Mouse (Mus musculus): ENCODE measurements at regions not wholly inside any gene's neighbourhood (a gene's known extent, or its start where the extent isn't known, plus 50 kb on each side); places are given as distances from the start of the nearest gene placed in this dataset.
A peak's percentile ranks its signal among the peaks of the same experiment; 100 is the strongest.

DNA sequence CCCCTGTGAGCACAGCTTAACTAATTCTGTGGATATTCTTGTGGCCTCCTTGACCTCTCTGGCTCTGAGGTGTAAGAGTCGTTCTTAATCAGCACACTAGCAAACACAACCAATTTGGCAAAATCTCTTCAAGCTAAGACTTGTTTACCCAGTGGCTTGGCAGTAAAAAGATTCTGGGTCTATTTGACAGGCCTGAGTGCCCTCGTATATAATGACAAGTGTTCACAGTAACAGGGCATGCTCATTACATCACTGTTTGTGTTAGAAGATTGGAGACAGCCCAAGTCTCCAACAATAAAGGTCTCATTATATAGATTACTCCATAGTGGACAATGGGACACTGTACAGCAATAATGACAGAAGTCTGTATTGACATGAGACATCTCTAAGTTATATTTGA is 101.2 kb upstream of the Mgat5 start:
- H3K4me3 ChIP-seq (ENCODE audit: low read length), result no peak overlapping the region
- WGBS, result 39% methylated on average over 2 of the region's 2 CpGs

DNA sequence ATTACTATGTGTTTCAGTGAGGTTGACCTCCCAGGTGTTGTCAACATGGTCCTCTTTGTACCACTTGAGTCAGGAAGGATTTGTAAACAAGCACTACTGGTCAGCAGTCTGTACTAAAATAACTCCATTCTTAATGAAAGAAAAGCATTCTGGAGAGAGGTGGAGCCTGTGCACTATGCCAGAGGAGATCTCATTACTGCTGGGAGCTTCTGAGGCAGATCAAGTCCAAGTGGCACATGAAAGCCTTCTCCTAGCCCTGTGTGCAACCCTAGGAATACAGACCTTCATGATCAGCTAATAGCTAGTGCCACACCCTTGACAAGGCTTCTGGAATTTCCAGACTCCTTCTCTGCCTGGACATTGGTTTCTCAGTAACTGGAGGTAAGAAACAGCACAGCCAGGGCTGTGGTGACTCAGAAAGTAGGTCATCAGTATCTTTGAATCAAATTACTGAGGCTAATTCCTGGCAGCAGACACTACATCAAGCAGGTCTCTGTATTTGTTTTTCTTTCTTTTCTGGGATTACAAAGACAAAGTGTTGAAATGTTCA is 105.9 kb upstream of the Mgat5 start:
- H3K27ac ChIP-seq, result no peak overlapping the region
- TF ChIP-seq CTCF (IDR thresholded peaks at IDR 0.05; ENCODE audit: low read depth), result no peak
- no peak overlapping the region for H3K4me2 ChIP-seq (ENCODE audit: low read depth, low read length)

More for the DNA sequence above, 101.2 kb upstream of the Mgat5 start:
- TF ChIP-seq CTCF (IDR thresholded peaks at IDR 0.05; ENCODE audit: low read depth), result no peak
- no peak overlapping the region for H3K9ac ChIP-seq (replicated peaks; ENCODE audit: low read length)
- no peaks in the 10 kb centered on the region for H3K36me3 ChIP-seq (ENCODE audit: insufficient read depth, low read length)
- 0 out of 2 replicates have a peak, but pooled peaks have one; percentile 11 for ATAC-seq
- no peak overlapping the region for H3K4me2 ChIP-seq (ENCODE audit: low read depth, low read length)
- no peak overlapping the region for H3K27ac ChIP-seq
- H3K4me1 ChIP-seq (ENCODE audit: insufficient read depth, low read length), result peaks cover 4% of the 10 kb centered on the region
- H3K9me3 ChIP-seq (ENCODE audit: low read length), result no peaks in the 10 kb centered on the region
- no peaks in the 10 kb centered on the region for H3K27me3 ChIP-seq (ENCODE audit: insufficient read depth, low read length)
- DNase-seq (ENCODE audit: low spot score), result no peak

DNA sequence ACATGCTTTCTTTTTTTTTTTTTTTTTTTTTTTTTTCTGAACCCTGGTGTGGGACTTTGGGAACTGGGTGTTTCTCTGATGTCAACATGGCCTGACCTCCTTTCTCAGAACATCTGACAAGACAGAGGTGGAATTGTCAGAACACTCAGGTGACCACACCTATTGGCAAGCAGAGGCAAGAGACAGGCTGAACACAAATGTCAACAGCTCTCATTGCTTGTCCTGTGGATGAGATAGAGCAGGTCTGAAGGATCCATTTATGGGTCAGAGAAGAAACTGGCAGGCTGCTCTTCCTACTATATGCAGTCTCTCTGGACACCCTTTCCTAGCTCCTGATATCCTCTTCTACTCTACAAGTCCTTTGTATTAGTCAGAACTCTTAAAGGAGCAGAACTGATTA is 117.2 kb upstream of the Mgat5 start:
- Histone ChIP-seq H3K27me3 (ENCODE audit: insufficient read depth, low read length) (no peaks in the 10 kb centered on the region), H3K4me1 (ENCODE audit: insufficient read depth, low read length) (no peaks in the 10 kb centered on the region), H3K4me3 (ENCODE audit: low read length) (no peak overlapping the region), H3K4me2 (ENCODE audit: low read depth, low read length) (no peak overlapping the region), H3K9ac (replicated peaks; ENCODE audit: low read length) (no peak overlapping the region), H3K9me3 (ENCODE audit: low read length) (0 out of 2 replicates have a peak, but pooled peaks cover 3% of the 10 kb centered on the region), H3K27ac (no peak overlapping the region), H3K36me3 (ENCODE audit: insufficient read depth, low read length) (no peaks in the 10 kb centered on the region)
- ATAC-seq, result no peak
- DNase-seq (ENCODE audit: low spot score), result no peak
- TF ChIP-seq CTCF (IDR thresholded peaks at IDR 0.05; ENCODE audit: low read depth), result no peak

More for the DNA sequence above, 105.9 kb upstream of the Mgat5 start:
- ATAC-seq (no peak), DNase-seq (ENCODE audit: low spot score) (no peak)
- H3K9me3 ChIP-seq (ENCODE audit: low read length), result no peaks in the 10 kb centered on the region
- no peak overlapping the region for H3K4me3 ChIP-seq (ENCODE audit: low read length)
- no peaks in the 10 kb centered on the region for H3K27me3 ChIP-seq (ENCODE audit: insufficient read depth, low read length)
- H3K4me1 ChIP-seq (ENCODE audit: insufficient read depth, low read length), result no peaks in the 10 kb centered on the region
- no peaks in the 10 kb centered on the region for H3K36me3 ChIP-seq (ENCODE audit: insufficient read depth, low read length)
- no peak overlapping the region for H3K9ac ChIP-seq (replicated peaks; ENCODE audit: low read length)

GRCm38 (mm10) chr1:127085988-127086387 is 118.8 kb upstream of the Mgat5 start:
- Histone ChIP-seq H3K27ac (no peak overlapping the region), H3K4me3 (ENCODE audit: low read length) (no peak overlapping the region), H3K27me3 (ENCODE audit: insufficient read depth, low read length) (no peaks in the 10 kb centered on the region), H3K4me1 (ENCODE audit: insufficient read depth, low read length) (no peaks in the 10 kb centered on the region), H3K4me2 (ENCODE audit: low read depth, low read length) (no peak overlapping the region), H3K9ac (replicated peaks; ENCODE audit: low read length) (no peak overlapping the region), H3K36me3 (ENCODE audit: insufficient read depth, low read length) (no peaks in the 10 kb centered on the region), H3K9me3 (ENCODE audit: low read length) (0 out of 2 replicates have a peak, but pooled peaks cover 3% of the 10 kb centered on the region)
- 95% methylated on average over 4 of the region's 4 CpGs for WGBS
- ATAC-seq (no peak), DNase-seq (ENCODE audit: low spot score) (no peak)
- TF ChIP-seq CTCF (IDR thresholded peaks at IDR 0.05; ENCODE audit: low read depth), result no peak

DNA sequence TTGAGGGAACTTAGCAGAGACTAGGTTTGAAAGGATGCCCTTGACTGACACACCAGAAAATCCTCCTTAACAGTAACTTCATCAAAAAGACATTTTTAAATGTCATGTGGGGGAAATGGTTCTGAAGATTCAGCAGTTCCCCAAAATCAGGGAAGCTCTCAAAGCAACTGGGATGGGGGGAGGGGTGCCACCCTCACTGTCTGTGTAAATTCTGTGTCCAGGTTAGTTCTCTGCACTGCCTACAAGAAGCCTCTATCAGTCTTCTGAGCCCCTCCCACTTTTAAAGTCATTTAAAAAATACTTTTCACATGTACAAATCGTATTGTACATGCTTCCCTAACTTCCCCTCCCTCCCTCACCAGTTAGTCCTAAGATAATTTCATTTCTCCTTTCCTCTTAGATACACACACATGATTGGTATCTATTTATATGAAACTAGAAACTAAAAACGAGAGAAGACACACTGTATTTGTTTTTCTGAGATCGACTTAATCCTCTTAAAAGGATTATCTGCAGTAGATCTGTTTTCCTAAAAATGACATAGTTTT is 121.0 kb upstream of the Mgat5 start:
- H3K9me3 ChIP-seq (ENCODE audit: low read length), result no peaks in the 10 kb centered on the region
- 58% methylated on average over 3 of the region's 3 CpGs for WGBS
- H3K27me3 ChIP-seq (ENCODE audit: insufficient read depth, low read length), result no peaks in the 10 kb centered on the region
- H3K4me1 ChIP-seq (ENCODE audit: insufficient read depth, low read length), result no peaks in the 10 kb centered on the region
- ATAC-seq, result no peak
- no peak overlapping the region for H3K9ac ChIP-seq (replicated peaks; ENCODE audit: low read length)
- H3K4me3 ChIP-seq (ENCODE audit: low read length), result no peak overlapping the region
- no peak for TF ChIP-seq CTCF (IDR thresholded peaks at IDR 0.05; ENCODE audit: low read depth)
- H3K4me2 ChIP-seq (ENCODE audit: low read depth, low read length), result no peak overlapping the region
- no peaks in the 10 kb centered on the region for H3K36me3 ChIP-seq (ENCODE audit: insufficient read depth, low read length)
- no peak overlapping the region for H3K27ac ChIP-seq
- no peak for DNase-seq (ENCODE audit: low spot score)

- H3K36me3 ChIP-seq (ENCODE audit: insufficient read depth, low read length), result no peaks in the 10 kb centered on the region
- 59% methylated on average over 4 of the region's 4 CpGs for WGBS
- no peaks in the 10 kb centered on the region for H3K9me3 ChIP-seq (ENCODE audit: low read length)
- no peak overlapping the region for H3K27ac ChIP-seq
- no peaks in the 10 kb centered on the region for H3K27me3 ChIP-seq (ENCODE audit: insufficient read depth, low read length)
- H3K4me1 ChIP-seq (ENCODE audit: insufficient read depth, low read length), result no peaks in the 10 kb centered on the region
- no peak overlapping the region for H3K4me2 ChIP-seq (ENCODE audit: low read depth, low read length)
- no peak for TF ChIP-seq CTCF (IDR thresholded peaks at IDR 0.05; ENCODE audit: low read depth)
- DNase-seq (ENCODE audit: low spot score) (no peak), ATAC-seq (no peak)
- H3K4me3 ChIP-seq (ENCODE audit: low read length), result no peak overlapping the region
- H3K9ac ChIP-seq (replicated peaks; ENCODE audit: low read length), result no peak overlapping the region
These were observed 125.8 kb upstream of the Mgat5 start for GRCm38 (mm10) chr1:127079012-127079411.

DNA sequence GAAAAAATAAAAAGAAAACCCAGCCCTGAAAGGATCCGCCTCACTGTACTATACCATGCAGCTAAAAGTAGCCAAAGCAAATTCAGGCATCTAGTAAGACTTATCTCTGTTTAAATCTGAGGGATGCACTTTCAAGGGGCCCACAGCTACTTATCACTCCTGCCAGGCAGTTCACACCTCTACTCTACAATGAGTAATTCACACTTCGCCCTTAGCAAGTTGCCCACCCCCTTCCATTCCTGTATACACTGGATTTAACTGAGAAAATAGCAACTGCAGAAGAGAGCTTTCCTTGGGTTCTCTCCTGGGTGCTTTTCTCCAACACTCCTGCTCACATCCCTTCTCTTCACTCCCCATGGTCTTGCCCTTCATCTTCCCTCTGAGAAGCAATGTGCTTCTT is 142.4 kb upstream of the Mgat5 start:
- no peak for ATAC-seq
- H3K27me3 ChIP-seq (ENCODE audit: insufficient read depth, low read length), result no peaks in the 10 kb centered on the region
- 81% methylated on average over 2 of the region's 2 CpGs for whole genome bisulfite sequencing

More for the DNA sequence above, 142.4 kb upstream of the Mgat5 start:
- Histone ChIP-seq H3K9me3 (ENCODE audit: low read length) (no peaks in the 10 kb centered on the region), H3K27ac (no peak overlapping the region), H3K4me1 (ENCODE audit: insufficient read depth, low read length) (no peaks in the 10 kb centered on the region), H3K36me3 (ENCODE audit: insufficient read depth, low read length) (no peaks in the 10 kb centered on the region), H3K4me3 (ENCODE audit: low read length) (no peak overlapping the region), H3K9ac (replicated peaks; ENCODE audit: low read length) (no peak overlapping the region), H3K4me2 (ENCODE audit: low read depth, low read length) (no peak overlapping the region)
- no peak for TF ChIP-seq CTCF (IDR thresholded peaks at IDR 0.05; ENCODE audit: low read depth)
- no peak for DNase-seq (ENCODE audit: low spot score)
